Mouse (Mus musculus) frontal cortex, postnatal 14 days (tissue): ENCODE data around the gene Lap3.

ENCODE experiments used
- DNase-seq, 2 experiments: peaks; one replicate each; pipeline ENCODE4 v3.0.0; 2022; ENCODE audit warnings: low spot score in 2 of 2

Lap3 gene

GRCm38 (mm10) chr5:45496042-45496441, 2.9 kb downstream of the Lap3 start:
- DNase-seq = no peak

- DNase-seq = no peak
Observed at GRCm38 (mm10) chr5:45496479-45496878, 3.3 kb downstream of the Lap3 start.

- DNase-seq = no peak
Observed at GRCm38 (mm10) chr5:45496930-45497550, 3.9 kb downstream of the Lap3 start.

- no peak for DNase-seq
Observed at GRCm38 (mm10) chr5:45497564-45497963, 4.4 kb downstream of the Lap3 start.

GRCm38 (mm10) chr5:45510071-45510470, 16.9 kb downstream of the Lap3 start:
- no peak for DNase-seq

GRCm38 (mm10) chr5:45512908-45513307, 19.7 kb downstream of the Lap3 start:
- no peak for DNase-seq

GRCm38 (mm10) chr5:45513511-45513910, 20.3 kb downstream of the Lap3 start:
- DNase-seq = no peak

- DNase-seq = no peak
Observed at GRCm38 (mm10) chr5:45514599-45514998, 21.4 kb downstream of the Lap3 start.

- no peak for DNase-seq
Observed at GRCm38 (mm10) chr5:45515151-45515743, 22.1 kb downstream of the Lap3 start.

- peak; percentile 87 to 92 for DNase-seq
Observed at GRCm38 (mm10) chr5:45519960-45520808, 27.0 kb downstream of the Lap3 start, which contains the start of gene Med28. Med28 (plus strand) TSS chr5:45520229.

- no peak for DNase-seq
Observed at GRCm38 (mm10) chr5:45520809-45521110, 27.6 kb downstream of the Lap3 start.

GRCm38 (mm10) chr5:45521601-45522000, 28.4 kb downstream of the Lap3 start:
- DNase-seq = no peak

- DNase-seq = no peak
Observed at GRCm38 (mm10) chr5:45525101-45525500, 31.9 kb downstream of the Lap3 start.

- no peak for DNase-seq
Observed at GRCm38 (mm10) chr5:45526338-45526737, 33.2 kb downstream of the Lap3 start.

GRCm38 (mm10) chr5:45529696-45530095, 36.5 kb downstream of the Lap3 start:
- no peak for DNase-seq

GRCm38 (mm10) chr5:45534319-45535098, 41.3 kb downstream of the Lap3 start:
- peak in 1 of 2 experiments; percentile 60 for DNase-seq

- no peak for DNase-seq
Observed at GRCm38 (mm10) chr5:45535177-45535576, 42.0 kb downstream of the Lap3 start.

GRCm38 (mm10) chr5:45539502-45539901, 46.3 kb downstream of the Lap3 start:
- DNase-seq = no peak

GRCm38 (mm10) chr5:45543374-45543773, 50.2 kb downstream of the Lap3 start:
- DNase-seq = no peak

- DNase-seq = no peak
Observed at GRCm38 (mm10) chr5:45549586-45549985, 56.4 kb downstream of the Lap3 start.
